Mouse (Mus musculus): ENCODE measurements around the gene Taf3. TPM values are rescaled to one million over a fixed set of nuclear protein-coding genes. Genes with fewer than 3 reads are reported as not detected.

Gene Taf3
- polyA plus RNA-seq, 1 experiment, result 2.7 TPM

- Histone ChIP-seq H3K9me3 (ENCODE audit: control insufficient read depth, low read length) (peaks cover 4% of the 10 kb centered on the region; the same call in 1 of the 2 replicates), H3K4me3 (replicated peaks) (no peak overlapping the region), H3K36me3 (ENCODE audit: control insufficient read depth) (no peaks in the 10 kb centered on the region), H3K27me3 (ENCODE audit: control insufficient read depth) (peaks cover 92% of the 10 kb centered on the region), H3K4me1 (ENCODE audit: control insufficient read depth) (peaks cover 7% of the 10 kb centered on the region)
- no peak for TF ChIP-seq GATA1 (IDR thresholded peaks at IDR 0.05; ENCODE audit: low read length)
- TF ChIP-seq TAL1 (IDR thresholded peaks at IDR 0.05; ENCODE audit: low read length), result no peak
Measured at GRCm38 (mm10) chr2:9874467-9875219, 173.8 kb downstream of the Taf3 start.

- Histone ChIP-seq H3K4me3 (replicated peaks) (no peak overlapping the region), H3K4me1 (ENCODE audit: control insufficient read depth) (no peaks in the 10 kb centered on the region; the same call in 1 of the 2 replicates), H3K36me3 (ENCODE audit: control insufficient read depth) (no peaks in the 10 kb centered on the region), H3K9me3 (ENCODE audit: control insufficient read depth, low read length) (peaks cover 4% of the 10 kb centered on the region; the same call in 1 of the 2 replicates), H3K27me3 (ENCODE audit: control insufficient read depth) (peaks cover 86% of the 10 kb centered on the region)
- TF ChIP-seq TAL1 (IDR thresholded peaks at IDR 0.05; ENCODE audit: low read length), result no peak
- no peak for TF ChIP-seq GATA1 (IDR thresholded peaks at IDR 0.05; ENCODE audit: low read length)
Measured at GRCm38 (mm10) chr2:9873757-9874156, 174.6 kb downstream of the Taf3 start.

DNA sequence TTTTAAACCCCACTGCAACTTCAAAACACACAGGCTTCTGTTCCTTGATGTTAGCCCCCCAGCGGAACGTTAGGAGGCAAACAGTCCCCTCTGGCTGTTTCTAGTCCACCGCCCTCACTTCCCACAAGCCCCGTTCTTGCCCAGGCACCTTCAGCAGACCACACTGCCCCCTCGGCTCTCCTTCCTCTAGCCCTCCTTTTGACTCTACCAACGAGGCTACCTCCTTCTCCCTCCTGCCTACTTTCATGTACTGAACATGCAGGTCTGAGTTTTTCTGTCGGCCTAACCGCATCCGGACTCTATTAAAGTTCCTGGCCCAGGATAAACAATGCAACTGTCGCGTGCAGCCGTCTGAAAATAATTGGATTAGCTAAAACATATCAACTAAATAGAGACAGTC lies 175.7 kb downstream of the Taf3 start:
- H3K27me3 ChIP-seq (ENCODE audit: control insufficient read depth), result peaks cover 82% of the 10 kb centered on the region
- H3K4me1 ChIP-seq (ENCODE audit: control insufficient read depth), result no peaks in the 10 kb centered on the region; the same call in 1 of the 2 replicates
- peaks cover 4% of the 10 kb centered on the region; the same call in 1 of the 2 replicates for H3K9me3 ChIP-seq (ENCODE audit: control insufficient read depth, low read length)
- TF ChIP-seq GATA1 (IDR thresholded peaks at IDR 0.05; ENCODE audit: low read length), result no peak
- no peak for TF ChIP-seq TAL1 (IDR thresholded peaks at IDR 0.05; ENCODE audit: low read length)
- H3K4me3 ChIP-seq (replicated peaks), result no peak overlapping the region
- H3K36me3 ChIP-seq (ENCODE audit: control insufficient read depth), result no peaks in the 10 kb centered on the region

GRCm38 (mm10) chr2:9871798-9872197 lies 176.6 kb downstream of the Taf3 start:
- no peak overlapping the region for H3K4me3 ChIP-seq (replicated peaks)
- no peak for TF ChIP-seq GATA1 (IDR thresholded peaks at IDR 0.05; ENCODE audit: low read length)

DNA sequence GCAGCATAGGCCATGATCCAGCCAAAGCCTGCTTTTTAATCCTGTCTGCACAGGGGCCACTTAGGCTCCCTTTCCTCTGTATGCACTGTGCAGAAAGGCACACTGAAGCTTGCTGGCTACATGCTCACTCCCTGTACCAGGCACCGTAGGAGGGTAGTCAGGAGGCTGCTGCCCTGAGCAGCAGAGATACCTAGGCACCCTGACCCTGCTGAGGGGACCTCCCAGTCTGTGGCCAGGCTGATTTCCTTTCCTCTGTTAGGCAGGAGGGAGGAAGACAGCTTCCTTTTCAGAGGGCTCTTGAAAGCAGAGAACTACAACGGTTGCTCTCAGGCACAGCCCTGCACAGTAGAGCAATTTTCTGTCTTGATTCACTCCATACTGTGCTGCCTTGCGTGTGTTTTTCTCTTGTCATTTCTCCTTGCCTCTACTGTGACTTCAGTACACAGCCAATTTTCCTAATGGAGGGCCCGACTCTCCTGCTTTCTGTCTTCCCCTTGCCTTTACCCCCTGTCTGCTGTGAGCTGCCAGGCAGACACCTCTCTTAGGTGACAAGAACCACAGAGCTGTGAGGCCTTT lies 177.2 kb downstream of the Taf3 start:
- Histone ChIP-seq H3K36me3 (ENCODE audit: control insufficient read depth) (no peaks in the 10 kb centered on the region), H3K4me1 (ENCODE audit: control insufficient read depth) (no peaks in the 10 kb centered on the region), H3K4me3 (replicated peaks) (no peak overlapping the region), H3K9me3 (ENCODE audit: control insufficient read depth, low read length) (no peaks in the 10 kb centered on the region), H3K27me3 (ENCODE audit: control insufficient read depth) (peaks cover 70% of the 10 kb centered on the region)
- TF ChIP-seq GATA1 (IDR thresholded peaks at IDR 0.05; ENCODE audit: low read length) (no peak), TAL1 (IDR thresholded peaks at IDR 0.05; ENCODE audit: low read length) (no peak)

More at GRCm38 (mm10) chr2:9871798-9872197, 176.6 kb downstream of the Taf3 start:
- Histone ChIP-seq H3K27me3 (ENCODE audit: control insufficient read depth) (peaks cover 76% of the 10 kb centered on the region), H3K9me3 (ENCODE audit: control insufficient read depth, low read length) (no peaks in the 10 kb centered on the region), H3K4me1 (ENCODE audit: control insufficient read depth) (no peaks in the 10 kb centered on the region), H3K36me3 (ENCODE audit: control insufficient read depth) (no peaks in the 10 kb centered on the region)

- TF ChIP-seq GATA1 (IDR thresholded peaks at IDR 0.05; ENCODE audit: low read length) (no peak), TAL1 (IDR thresholded peaks at IDR 0.05; ENCODE audit: low read length) (no peak)
- H3K36me3 ChIP-seq (ENCODE audit: control insufficient read depth), result no peaks in the 10 kb centered on the region
- no peaks in the 10 kb centered on the region for H3K4me1 ChIP-seq (ENCODE audit: control insufficient read depth)
- peaks cover 31% of the 10 kb centered on the region for H3K27me3 ChIP-seq (ENCODE audit: control insufficient read depth)
- no peak overlapping the region for H3K4me3 ChIP-seq (replicated peaks)
- H3K9me3 ChIP-seq (ENCODE audit: control insufficient read depth, low read length), result no peaks in the 10 kb centered on the region
Measured at GRCm38 (mm10) chr2:9867092-9867825, 181.1 kb downstream of the Taf3 start.

Other genes with a start within 250 kb of the Taf3 start
- gene 4930412O13Rik, start 167.3 kb downstream of the Taf3 start, polyA plus RNA-seq (2012), result not detected in 2 replicates
- gene 9230102O04Rik, start 159.1 kb downstream of the Taf3 start, polyA plus RNA-seq (2012), result not detected in 2 replicates
- gene Gata3, start 158.6 kb downstream of the Taf3 start, polyA plus RNA-seq (2012), result 0.04 TPM in 1 of 2 replicates, not detected in the other
- 2.1 and 2.2 TPM in 2 replicates for gene Atp5c1, start 31.9 kb upstream of the Taf3 start, polyA plus RNA-seq (2012)
- 0.57 and 1.0 TPM in 2 replicates for gene Kin, start 32.0 kb upstream of the Taf3 start, polyA plus RNA-seq (2012)
- 0.06 and 0.10 TPM in 2 replicates for gene Itih2, start 82.8 kb upstream of the Taf3 start, polyA plus RNA-seq (2012)
- not detected in 2 replicates for gene Itih5, start 105.0 kb upstream of the Taf3 start, polyA plus RNA-seq (2012)